Mouse (Mus musculus) heart, postnatal 0 days (tissue): ENCODE results near the gene Lrit3.

ENCODE experiments used
- CTCF ChIP-seq: IDR thresholded peaks from 2 replicates; pipeline ENCODE4 v1.5.1; 2016; ENCODE audit warnings: antibody characterized with exemption, control low read depth, low read depth
- EP300 ChIP-seq: IDR thresholded peaks from 2 replicates; pipeline ENCODE4 v1.6.1; 2016; ENCODE audit warnings: antibody characterized with exemption, low read depth

- TF ChIP-seq CTCF (no peak), EP300 (no peak)
These were observed 65.3 kb downstream of the Lrit3 start for GRCm38 (mm10) chr3:129738291-129739183.
